24 mouse cellular contexts compared by ENCODE assay signal in the genomic region with DNA sequence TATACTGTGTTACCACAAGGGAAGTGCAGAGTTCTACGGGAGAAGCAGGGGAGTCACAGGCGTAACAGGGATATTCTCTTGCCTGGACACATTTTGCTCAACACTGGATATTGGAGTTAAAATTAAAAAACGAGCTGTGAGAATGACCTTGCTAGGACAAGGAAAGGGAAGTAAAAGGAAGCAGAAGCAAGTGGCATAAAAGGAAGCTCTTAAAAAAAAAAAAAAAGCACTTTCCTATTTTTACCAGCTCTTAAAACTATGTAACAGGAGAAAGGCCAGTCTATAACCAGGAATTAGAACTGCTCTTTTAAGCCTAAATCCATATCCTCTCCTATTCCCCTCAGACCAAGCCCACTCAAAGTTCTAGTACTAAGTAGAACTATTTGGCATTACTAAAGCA. TPM values are rescaled to one million over a fixed set of nuclear protein-coding genes. Genes with fewer than 3 reads are reported as not detected.
DNase-seq lines count a peak whose midpoint lies in the region; ATAC-seq and TF ChIP-seq lines count a peak whose summit lies in the region.
"Had no signal": no experiment of that assay in that cellular context is flagged by ENCODE, and none has a peak within 500 bp of the region (broad histone marks: within the 10 kb centered on the region; RNA-seq: fewer than 3 reads in every experiment).

No protein-coding gene starts in this region.

- WGBS in kidney, adult 2 months: 55% methylated on average over 3 of the region's 3 CpGs

- H3K27me3 ChIP-seq in kidney, adult 2 months (replicated peaks; ENCODE audit: control insufficient read depth, insufficient read depth, low read length): no peaks in the 10 kb centered on the region
- H3K27me3 ChIP-seq: embryonic facial prominence, embryonic 12.5 days; embryonic facial prominence, embryonic 15.5 days; heart, embryonic 13.5 days; hindbrain, embryonic 12.5 days; hindbrain, embryonic 15.5 days had no signal

- TF ChIP-seq CTCF in kidney, adult 2 months (conservative IDR thresholded peaks at IDR 0.05; ENCODE audit: insufficient read depth, insufficient read length, low read depth, low read length): no peak

- ATAC-seq in megakaryocyte, adult 5-6 weeks (ENCODE audit: poor library complexity, severe bottlenecking): peak; percentile 68
- ATAC-seq: activated CD4-positive, CD25-positive, alpha-beta regulatory T cell, adult 4 months; CD4-positive, CD25-positive, alpha-beta regulatory T cell, adult 4 months; forebrain, embryonic 14.5 days; forebrain, postnatal 0 days had no signal

- no peak for TF ChIP-seq POLR2A in kidney, adult 2 months (IDR thresholded peaks at IDR 0.05; ENCODE audit: low read depth, low read length)

- peaks cover 6% of the 10 kb centered on the region; the same call in 1 of the 2 replicates for H3K4me1 ChIP-seq in kidney, adult 2 months (ENCODE audit: control insufficient read depth, insufficient read depth, low read length)
- H3K4me1 ChIP-seq in brown adipose tissue, adult 24 weeks (ENCODE audit: control insufficient read depth, insufficient read depth, insufficient read length, low read length): peaks cover 3% of the 10 kb centered on the region; the same call in 1 of the 2 replicates
- H3K4me1 ChIP-seq: embryonic facial prominence, embryonic 15.5 days had no signal

- H3K36me3 ChIP-seq in kidney, adult 2 months (ENCODE audit: control insufficient read depth, insufficient read depth, low read length): peaks cover 5% of the 10 kb centered on the region

- H3K4me3 ChIP-seq in kidney, adult 2 months (ENCODE audit: insufficient read depth, low read depth, low read length): no peak overlapping the region
- H3K4me3 ChIP-seq in brown adipose tissue, adult 24 weeks (ENCODE audit: insufficient read depth, low read depth, low read length): no peak overlapping the region
- H3K4me3 ChIP-seq: embryonic facial prominence, embryonic 12.5 days; embryonic facial prominence, embryonic 15.5 days; heart, embryonic 13.5 days; hindbrain, embryonic 12.5 days; hindbrain, embryonic 15.5 days had no signal

- 0 out of 2 replicates have a peak overlapping the region, but pooled peaks have one; percentile 38 for H3K27ac ChIP-seq in kidney, adult 2 months (ENCODE audit: insufficient read depth, low read depth, low read length)
- peak overlapping the region; percentile 40; the same call in 1 of the 2 replicates for H3K27ac ChIP-seq in brown adipose tissue, adult 24 weeks (replicated peaks; ENCODE audit: low read depth, low read length)
- H3K27ac ChIP-seq: embryonic facial prominence, embryonic 12.5 days; embryonic facial prominence, embryonic 15.5 days; heart, embryonic 13.5 days; hindbrain, embryonic 12.5 days; hindbrain, embryonic 15.5 days had no signal

- DNase-seq in kidney, adult 2 months: no peak
- DNase-seq in kidney, adult 8-10 months: no peak
- DNase-seq in frontal cortex, adult 2 months (ENCODE audit: extremely low spot score in 1 of 2, low spot score in 1 of 2): no peak
- DNase-seq in thymus, postnatal 25 days: no peak
- DNase-seq: adrenal gland, adult 8-10 months; adrenal gland, postnatal 25 days; cerebellum, adult 11 months; cerebellum, adult 2 months; cerebellum, adult 9-11 months; cerebellum, postnatal 25 days; forebrain, postnatal 0 days; gastrocnemius, postnatal 10 days; heart, adult 18-20 months had no signal

RNA-seq across cellular contexts. Expression of a gene that starts 8.1 kb away (rescaled TPM):
- 125 and 126 TPM in 2 replicates for polyA plus RNA-seq in kidney, adult 2 months (2012; rRNA removed)
- 180 and 268 TPM in 2 replicates for polyA plus RNA-seq in brown adipose tissue, adult 24 weeks (2012; ENCODE audit: insufficient read depth, insufficient read length, missing spikeins)
- 180 and 198 TPM in 2 replicates for total RNA-seq in megakaryocyte, adult 5-6 weeks (2015)
- total RNA-seq in megakaryocyte, adult 5-6 weeks (2017): 196 and 202 TPM in 2 replicates
- polyA plus RNA-seq in frontal cortex, adult 2 months (2012; rRNA removed): 178 and 179 TPM in 2 replicates

RNA-seq across cellular contexts. Expression of a gene that starts 8.1 kb away (rescaled TPM):
- polyA plus RNA-seq in kidney, adult 2 months (2012; rRNA removed): 0.23 and 0.27 TPM in 2 replicates
- 3.3 and 4.9 TPM in 2 replicates for polyA plus RNA-seq in brown adipose tissue, adult 24 weeks (2012; ENCODE audit: insufficient read depth, insufficient read length, missing spikeins)
- 0.20 and 0.43 TPM in 2 replicates for total RNA-seq in megakaryocyte, adult 5-6 weeks (2015)
- 0.94 and 3.7 TPM in 2 replicates for total RNA-seq in megakaryocyte, adult 5-6 weeks (2017)
- 0.63 and 0.64 TPM in 2 replicates for polyA plus RNA-seq in frontal cortex, adult 2 months (2012; rRNA removed)
- polyA plus RNA-seq: C2C12 had no signal
